Mouse (Mus musculus) midbrain, embryonic 11.5 days (tissue): Measurements from ENCODE around the gene Gabbr2. TPM values are rescaled to one million over a fixed set of nuclear protein-coding genes. Genes with fewer than 3 reads are reported as not detected.
A peak's percentile ranks its signal among the peaks of the same experiment; 100 is the strongest.

Experiments
- ATAC-seq: fragments of 200-750 bp; cut with Nextera tagmentation; 2 replicates; pipeline ENCODE4 v1.8.0; 2017; ENCODE audit warnings: moderate TSS enrichment, moderate library complexity; ENCODE audit not compliant: low FRiP score
- DNase-seq: peaks from one replicate; pipeline ENCODE4 v3.0.0; 2015; ENCODE audit warnings: low spot score; ENCODE audit errors: missing footprints
- H3K27ac ChIP-seq: fragments of 300-500 bp; sonication (generic); 2 replicates; pipeline ENCODE4 v1.5.1; 2014; ENCODE audit warnings: low read depth, low read length
- H3K27me3 ChIP-seq: fragments of 300-500 bp; sonication (generic); 2 replicates; pipeline ENCODE4 v1.6.1; 2014; ENCODE audit warnings: mild to moderate bottlenecking, low read length, moderate library complexity, mixed read lengths; ENCODE audit not compliant: control insufficient read depth, insufficient read depth
- H3K36me3 ChIP-seq: fragments of 300-500 bp; sonication (generic); 2 replicates; pipeline ENCODE4 v1.6.1; 2014; ENCODE audit warnings: mild to moderate bottlenecking, low read length, moderate library complexity, mixed read lengths; ENCODE audit not compliant: control insufficient read depth, insufficient read depth
- H3K4me1 ChIP-seq: fragments of 300-500 bp; sonication (generic); 2 replicates; pipeline ENCODE4 v1.6.1; 2014; ENCODE audit warnings: low read length; ENCODE audit not compliant: control insufficient read depth, insufficient read depth
- H3K4me2 ChIP-seq: fragments of 300-500 bp; sonication (generic); 2 replicates; pipeline ENCODE4 v1.6.1; 2014; ENCODE audit warnings: mild to moderate bottlenecking, moderate library complexity
- H3K4me3 ChIP-seq: fragments of 300-500 bp; sonication (generic); 2 replicates; pipeline ENCODE4 v1.5.1; 2014; ENCODE audit warnings: low read depth, low read length
- H3K9ac ChIP-seq: fragments of 300-500 bp; sonication (generic); 2 replicates; pipeline ENCODE4 v1.6.1; 2014; ENCODE audit warnings: low read length
- H3K9me3 ChIP-seq: fragments of 300-500 bp; sonication (generic); 2 replicates; pipeline ENCODE4 v1.6.1; 2016; ENCODE audit warnings: low read length; ENCODE audit not compliant: control insufficient read depth
- WGBS: fragments of 180-500 bp; shearing (Covaris S2); extraction: QIAGEN DNeasy Blood & Tissue Kit; methylation state at CpG from one replicate; pipeline ENCODE4 v1.1.7; 2014; 5-methylcytosine and 5-hydroxymethylcytosine counted together
- polyA plus RNA-seq: library from polyadenylated mRNA; unstranded; fragments of >200 nt; fragmentation: Nextera tagmentation; extraction: Ambion mirVana; gene quantifications from 2 replicates; pipeline ENCODE4 v1.2.1, GENCODE M21; 2014

The Gabbr2 gene
- polyA plus RNA-seq, 1 experiment from 2014 or later: 0.38 TPM

DNA sequence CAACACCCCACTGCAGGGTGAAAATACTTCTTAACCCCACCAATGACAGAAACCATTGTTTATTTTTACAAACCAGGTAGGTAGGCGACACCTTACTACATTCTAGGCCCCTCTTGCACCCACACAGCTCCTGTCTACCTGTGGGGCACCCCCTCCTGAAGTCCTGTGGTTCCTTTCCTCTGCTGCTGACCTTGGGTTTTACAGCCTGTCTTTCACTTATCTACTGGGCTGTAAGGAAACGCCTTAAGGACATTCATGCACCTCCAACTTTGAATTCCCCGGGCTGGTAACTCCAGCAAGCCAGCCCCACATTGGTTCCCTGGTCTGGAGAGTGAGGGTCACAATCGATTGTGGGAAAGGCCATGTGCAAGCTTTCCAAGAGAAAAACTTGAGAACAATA is 34.7 kb downstream of the Gabbr2 start:
- no peak for DNase-seq
- Histone ChIP-seq H3K4me3 (no peak overlapping the region), H3K9ac (no peak overlapping the region), H3K27me3 (no peaks in the 10 kb centered on the region), H3K4me2 (no peak overlapping the region), H3K4me1 (no peaks in the 10 kb centered on the region), H3K36me3 (no peaks in the 10 kb centered on the region), H3K9me3 (no peaks in the 10 kb centered on the region), H3K27ac (no peak overlapping the region)
- 82% methylated on average over 4 of the region's 4 CpGs for WGBS
- no peak for ATAC-seq

DNA sequence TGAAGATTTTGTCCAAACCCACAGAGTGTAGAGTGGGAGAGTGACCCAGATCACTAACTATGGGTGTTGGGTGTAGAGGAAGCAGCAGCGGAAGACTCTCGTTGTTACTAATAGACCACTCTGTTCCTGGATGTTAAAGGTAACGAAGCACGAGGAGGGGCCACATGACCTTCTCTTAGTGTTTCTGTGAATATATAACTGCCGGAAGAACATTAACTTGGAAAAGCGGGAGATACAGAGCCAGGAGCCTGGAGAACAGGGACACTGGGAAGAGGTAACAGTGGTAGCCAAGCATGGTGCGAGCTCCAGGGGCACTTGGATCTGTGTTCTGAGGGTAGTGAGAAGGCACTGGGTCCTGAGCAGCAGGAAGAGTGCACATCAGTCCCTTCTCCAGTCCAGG is 38.7 kb downstream of the Gabbr2 start:
- whole genome bisulfite sequencing: 94% methylated on average over 7 of the region's 7 CpGs

GRCm38 (mm10) chr4:46952562-46952961 is 39.1 kb downstream of the Gabbr2 start:
- ATAC-seq (no peak), DNase-seq (no peak)
- no peak overlapping the region for H3K4me2 ChIP-seq
- H3K9ac ChIP-seq: no peak overlapping the region
- WGBS: 86% methylated on average over 4 of the region's 4 CpGs
- H3K36me3 ChIP-seq: no peaks in the 10 kb centered on the region
- H3K9me3 ChIP-seq: no peaks in the 10 kb centered on the region
- no peak overlapping the region for H3K27ac ChIP-seq
- H3K4me1 ChIP-seq: no peaks in the 10 kb centered on the region
- H3K27me3 ChIP-seq: no peaks in the 10 kb centered on the region
- no peak overlapping the region for H3K4me3 ChIP-seq

More for the DNA sequence above, 38.7 kb downstream of the Gabbr2 start:
- H3K4me2 ChIP-seq: no peak overlapping the region
- no peak for ATAC-seq
- no peak overlapping the region for H3K4me3 ChIP-seq
- no peak for DNase-seq
- no peaks in the 10 kb centered on the region for H3K9me3 ChIP-seq
- H3K27me3 ChIP-seq: no peaks in the 10 kb centered on the region
- H3K36me3 ChIP-seq: no peaks in the 10 kb centered on the region
- H3K27ac ChIP-seq: no peak overlapping the region
- no peak overlapping the region for H3K9ac ChIP-seq
- no peaks in the 10 kb centered on the region for H3K4me1 ChIP-seq

GRCm38 (mm10) chr4:46934291-46934690 is 57.4 kb downstream of the Gabbr2 start:
- H3K4me2 ChIP-seq: no peak overlapping the region
- DNase-seq (no peak), ATAC-seq (no peak)
- H3K4me1 ChIP-seq: no peaks in the 10 kb centered on the region
- no peaks in the 10 kb centered on the region for H3K27me3 ChIP-seq
- no peak overlapping the region for H3K9ac ChIP-seq
- 83% methylated on average over 3 of the region's 3 CpGs for WGBS
- no peaks in the 10 kb centered on the region for H3K36me3 ChIP-seq
- no peaks in the 10 kb centered on the region for H3K9me3 ChIP-seq
- H3K4me3 ChIP-seq: no peak overlapping the region
- no peak overlapping the region for H3K27ac ChIP-seq

- 85% methylated on average over 2 of the region's 2 CpGs for WGBS
- H3K27me3 ChIP-seq: no peaks in the 10 kb centered on the region
- H3K4me3 ChIP-seq: no peak overlapping the region
- H3K4me1 ChIP-seq: no peaks in the 10 kb centered on the region
- ATAC-seq: no peak
- H3K36me3 ChIP-seq: no peaks in the 10 kb centered on the region
- no peak overlapping the region for H3K27ac ChIP-seq
- H3K9ac ChIP-seq: no peak overlapping the region
- no peak for DNase-seq
- no peaks in the 10 kb centered on the region for H3K9me3 ChIP-seq
- H3K4me2 ChIP-seq: no peak overlapping the region
These were observed 58.1 kb downstream of the Gabbr2 start for GRCm38 (mm10) chr4:46933590-46933989.

GRCm38 (mm10) chr4:46931706-46932397 is 59.8 kb downstream of the Gabbr2 start:
- Histone ChIP-seq H3K4me1 (no peaks in the 10 kb centered on the region), H3K4me3 (no peak overlapping the region), H3K27me3 (no peaks in the 10 kb centered on the region), H3K27ac (no peak overlapping the region), H3K9me3 (no peaks in the 10 kb centered on the region), H3K9ac (no peak overlapping the region), H3K36me3 (no peaks in the 10 kb centered on the region), H3K4me2 (no peak overlapping the region)
- DNase-seq (no peak), ATAC-seq (no peak)
- 55% methylated on average over 9 of the region's 9 CpGs for WGBS

GRCm38 (mm10) chr4:46928112-46928511 is 63.6 kb downstream of the Gabbr2 start:
- Histone ChIP-seq H3K36me3 (no peaks in the 10 kb centered on the region), H3K27me3 (no peaks in the 10 kb centered on the region), H3K4me2 (no peak overlapping the region), H3K9ac (no peak overlapping the region), H3K27ac (no peak overlapping the region), H3K9me3 (no peaks in the 10 kb centered on the region), H3K4me1 (no peaks in the 10 kb centered on the region), H3K4me3 (no peak overlapping the region)
- ATAC-seq: no peak
- DNase-seq: no peak
- 59% methylated on average over 3 of the region's 3 CpGs for WGBS

- H3K4me1 ChIP-seq: no peaks in the 10 kb centered on the region
- no peak overlapping the region for H3K9ac ChIP-seq
- H3K4me2 ChIP-seq: no peak overlapping the region
- 69% methylated on average over 8 of the region's 8 CpGs for WGBS
- DNase-seq (no peak), ATAC-seq (0 out of 2 replicates have a peak, but pooled peaks have one; percentile 35)
- no peaks in the 10 kb centered on the region for H3K36me3 ChIP-seq
- no peaks in the 10 kb centered on the region for H3K9me3 ChIP-seq
- no peak overlapping the region for H3K4me3 ChIP-seq
- no peaks in the 10 kb centered on the region for H3K27me3 ChIP-seq
- no peak overlapping the region for H3K27ac ChIP-seq
These were observed 72.5 kb downstream of the Gabbr2 start for GRCm38 (mm10) chr4:46919144-46919543.

DNA sequence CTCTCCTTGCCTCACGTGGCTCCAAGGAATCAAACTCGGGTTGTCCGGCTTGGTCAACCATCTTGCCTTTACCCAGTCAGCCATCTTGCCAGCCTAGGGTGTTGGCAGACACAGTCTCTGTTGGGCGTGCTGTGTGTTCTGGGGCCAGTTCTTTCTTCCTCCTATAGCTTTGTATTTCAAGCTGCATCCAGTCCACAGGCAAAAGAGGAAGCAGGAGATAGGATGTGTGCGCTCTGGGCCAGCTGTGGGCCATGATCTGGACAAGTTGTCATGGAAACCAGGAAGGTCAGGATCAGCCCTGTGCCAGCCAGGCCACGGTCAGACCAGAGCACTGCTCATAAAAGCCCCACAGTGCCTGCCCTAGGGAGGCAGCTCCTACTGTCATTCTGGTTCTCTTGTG is 74.9 kb downstream of the Gabbr2 start:
- Histone ChIP-seq H3K36me3 (no peaks in the 10 kb centered on the region), H3K27ac (no peak overlapping the region), H3K9ac (no peak overlapping the region), H3K4me1 (no peaks in the 10 kb centered on the region), H3K27me3 (no peaks in the 10 kb centered on the region), H3K4me2 (no peak overlapping the region), H3K9me3 (no peaks in the 10 kb centered on the region), H3K4me3 (no peak overlapping the region)
- ATAC-seq: no peak
- peak; percentile 69 for DNase-seq
- WGBS: 81% methylated on average over 6 of the region's 6 CpGs
